Mouse (Mus musculus) gastrocnemius, adult 8-10 months (tissue): ENCODE measurements around the gene Hivep2. TPM values are rescaled to one million over a fixed set of nuclear protein-coding genes. Genes with fewer than 3 reads are reported as not detected.

ENCODE experiments used
- DNase-seq, 2 experiments: peaks; one replicate each; pipeline ENCODE4 v3.0.0; 2022; ENCODE audit warnings: low spot score in 2 of 2
- total RNA-seq, 4 experiments: library from RNA; stranded (reverse); gene quantifications; 2 replicates each; pipeline ENCODE4 v1.2.4; 2022

Gene Hivep2
- total RNA-seq, 4 experiments from 2014 or later, result 41.4 to 60.4 (median 54.1) TPM

DNA sequence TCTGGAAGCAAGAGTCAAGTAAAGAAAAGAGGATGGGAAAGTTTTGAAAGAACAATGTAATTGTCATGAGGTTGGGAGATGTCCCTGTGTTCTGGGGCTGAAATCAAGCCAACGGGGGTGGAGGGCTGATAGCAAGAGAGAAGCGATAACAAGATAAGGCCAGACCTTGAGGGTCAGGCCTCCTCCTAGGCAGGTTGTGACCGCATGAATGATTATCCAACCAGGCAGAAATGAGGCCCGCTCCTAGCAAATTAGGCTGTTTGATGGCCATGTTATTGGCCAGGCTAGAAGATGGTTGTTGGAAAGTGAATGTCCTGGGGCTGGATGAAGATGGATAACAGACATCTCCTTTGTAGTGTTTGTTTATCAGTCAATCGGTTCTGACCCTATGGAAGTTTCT is 5.4 kb downstream of the Hivep2 start:
- DNase-seq, result no peak

DNA sequence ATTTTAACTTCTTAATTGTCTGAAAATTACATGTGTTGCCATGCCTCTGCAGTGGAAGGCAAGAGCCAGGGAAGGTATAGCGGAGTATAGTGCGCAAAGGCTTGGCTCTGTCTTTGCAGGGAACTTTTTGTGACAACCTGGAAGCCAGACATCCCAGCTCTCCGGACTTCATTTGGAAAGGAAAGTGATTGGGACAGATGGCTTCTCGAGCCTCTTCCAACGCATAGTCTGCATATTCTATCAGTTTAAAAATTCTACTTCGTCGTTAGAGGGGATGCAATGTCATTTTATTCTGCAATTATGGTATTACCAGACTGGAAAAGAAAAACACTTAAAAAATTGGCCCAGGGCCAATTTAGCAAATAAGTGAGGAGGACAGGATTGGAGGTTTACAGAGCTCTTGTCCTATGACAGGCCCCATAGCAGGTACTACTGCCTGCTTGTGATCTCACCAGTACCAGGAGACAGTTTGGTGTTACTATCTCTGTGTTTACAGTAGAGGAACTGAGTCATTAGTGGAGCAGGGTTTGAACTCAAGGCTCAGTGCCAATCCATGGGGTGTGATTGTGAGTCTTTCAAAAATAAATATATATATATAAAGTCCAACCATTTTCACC is 7.8 kb downstream of the Hivep2 start:
- no peak for DNase-seq

DNA sequence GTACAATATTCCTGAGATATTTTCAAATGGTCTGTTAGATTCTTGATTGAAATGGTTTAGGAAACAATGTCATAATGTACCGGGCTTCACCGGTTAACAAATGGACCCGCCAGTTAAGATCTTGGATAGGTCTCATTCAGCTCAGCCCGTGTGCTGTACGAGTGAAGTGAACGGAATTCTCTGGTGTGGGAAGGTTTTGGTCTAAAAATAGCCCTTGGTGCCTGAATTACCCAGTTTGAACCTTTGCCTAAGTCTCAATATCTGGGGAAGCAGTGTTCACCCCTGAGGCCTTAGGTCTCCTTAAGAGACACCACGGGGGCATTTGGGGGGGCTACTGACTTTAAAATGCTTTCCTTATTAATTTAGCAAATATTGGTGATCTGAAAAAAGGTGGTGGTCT is 8.6 kb downstream of the Hivep2 start:
- no peak for DNase-seq

DNA sequence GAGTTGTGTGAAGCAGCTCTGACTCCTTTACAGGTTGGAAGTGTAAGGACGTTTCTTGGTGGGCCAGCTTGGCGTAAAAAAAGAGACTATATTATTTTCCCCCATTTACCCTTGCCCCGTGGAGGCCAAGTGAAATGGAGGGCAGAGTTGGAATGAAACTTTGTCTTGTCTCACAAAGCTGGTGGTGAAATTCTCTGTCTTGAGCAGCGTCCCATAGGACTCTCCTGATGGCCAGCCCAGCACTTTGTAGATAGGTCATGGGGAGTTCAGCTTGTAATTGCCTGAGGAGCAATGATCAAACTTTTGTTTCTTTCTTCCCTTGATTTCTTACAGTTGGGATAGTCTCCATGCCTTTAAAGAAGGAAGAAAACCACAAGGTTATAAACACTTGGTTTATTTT is 10.0 kb downstream of the Hivep2 start:
- DNase-seq, result no peak

- DNase-seq, result no peak
These were observed 10.4 kb downstream of the Hivep2 start for GRCm38 (mm10) chr10:13976267-13976666.

- DNase-seq, result no peak
These were observed 16.4 kb downstream of the Hivep2 start for GRCm38 (mm10) chr10:13982271-13982670.

DNA sequence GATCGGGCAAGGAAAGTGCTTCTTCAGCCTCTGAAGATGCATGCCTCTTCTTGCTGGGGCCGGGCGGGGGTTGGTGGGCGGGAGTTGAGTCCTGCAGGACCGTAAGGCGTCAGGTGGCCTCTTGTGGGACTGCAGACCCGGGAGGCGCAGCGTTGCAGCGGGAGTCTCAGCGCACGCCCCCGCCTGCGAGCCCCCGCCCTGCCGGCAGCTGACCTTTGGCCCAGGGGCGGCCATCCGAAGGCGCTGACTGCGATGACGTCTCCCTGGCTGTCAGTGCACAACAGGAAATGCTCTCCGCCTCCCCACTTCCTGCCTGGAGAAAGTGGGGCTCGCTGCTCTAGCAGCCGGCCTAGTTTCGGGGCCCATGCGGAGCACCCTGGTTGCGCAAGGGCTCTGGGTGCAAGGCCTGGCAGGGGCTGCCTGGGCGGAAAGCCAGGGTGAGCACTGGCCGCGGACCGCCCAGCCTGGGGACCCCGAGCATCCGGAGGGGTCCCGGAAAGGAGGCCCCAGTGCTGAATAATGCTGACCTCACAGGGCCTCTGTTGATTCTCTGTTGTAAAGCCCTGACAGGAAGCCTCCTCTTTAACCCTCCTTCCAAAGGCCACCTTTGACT is 17.0 kb downstream of the Hivep2 start:
- DNase-seq, result peak; percentile 64 to 70

- DNase-seq, result no peak
These were observed 17.8 kb downstream of the Hivep2 start for GRCm38 (mm10) chr10:13983631-13984030.

- DNase-seq, result no peak
These were observed 18.4 kb downstream of the Hivep2 start for GRCm38 (mm10) chr10:13984233-13984632.

DNA sequence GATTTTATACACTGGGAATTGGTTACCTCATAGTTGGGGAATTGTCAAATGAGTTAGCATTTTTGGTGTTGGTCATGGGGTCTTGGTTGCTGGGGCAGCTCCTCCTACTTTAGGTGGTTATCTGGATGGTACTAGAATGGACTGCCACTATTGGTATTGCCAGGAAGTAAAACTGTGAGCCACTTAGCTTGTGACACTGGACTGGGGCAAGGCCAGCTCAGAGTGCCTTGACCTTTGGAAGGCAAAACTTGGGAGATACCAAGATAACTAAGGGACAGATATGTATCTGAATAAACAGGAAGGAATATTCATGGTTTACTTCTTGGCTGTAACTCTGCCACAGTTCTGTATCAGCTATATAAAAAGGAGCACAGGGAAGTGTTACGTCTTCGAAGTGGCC is 20.7 kb downstream of the Hivep2 start:
- DNase-seq, result no peak

GRCm38 (mm10) chr10:13987336-13987735 is 21.5 kb downstream of the Hivep2 start:
- no peak for DNase-seq

DNA sequence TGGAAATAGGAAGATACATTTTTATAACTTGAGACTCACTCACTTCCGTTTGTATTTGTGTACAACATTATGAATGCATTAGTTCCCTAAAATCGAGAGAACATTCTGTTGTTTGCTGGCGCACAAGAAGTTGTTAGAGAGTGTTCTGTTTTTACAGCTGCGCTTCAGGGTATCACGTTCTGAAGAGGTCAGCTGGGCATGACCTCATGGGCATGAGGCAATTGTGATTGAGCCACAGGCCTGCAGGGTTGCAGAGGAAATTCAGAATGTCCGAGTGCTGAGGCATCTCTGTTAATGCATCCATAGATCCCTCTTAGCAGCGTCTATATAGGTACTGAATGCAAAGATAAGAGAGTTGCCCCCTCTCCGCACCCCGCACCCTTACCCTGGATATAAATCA is 22.4 kb downstream of the Hivep2 start:
- DNase-seq, result no peak

- no peak for DNase-seq
These were observed 22.9 kb downstream of the Hivep2 start for GRCm38 (mm10) chr10:13988757-13989156.

- no peak for DNase-seq
These were observed 25.0 kb downstream of the Hivep2 start for GRCm38 (mm10) chr10:13990842-13991241.

DNA sequence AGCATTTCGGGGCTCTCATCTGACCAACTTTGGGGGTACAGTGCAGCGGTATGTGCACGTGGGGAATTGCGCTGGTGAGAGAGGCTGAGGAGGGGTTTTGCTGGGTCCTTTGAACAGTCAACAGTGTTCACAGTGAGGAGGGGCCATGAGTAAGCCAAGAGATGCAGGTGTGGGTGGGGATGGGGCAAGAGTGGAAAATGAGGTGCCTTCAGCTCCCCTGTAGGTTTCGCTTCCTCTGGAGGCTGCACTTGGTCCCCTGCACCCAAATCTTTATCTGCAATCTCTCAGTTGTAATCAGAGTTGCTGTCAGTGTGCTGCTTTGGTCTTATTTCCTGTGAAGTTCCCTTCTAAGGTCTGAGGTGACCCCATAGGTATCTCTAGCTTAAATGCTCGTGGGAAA is 27.5 kb downstream of the Hivep2 start:
- no peak for DNase-seq

DNA sequence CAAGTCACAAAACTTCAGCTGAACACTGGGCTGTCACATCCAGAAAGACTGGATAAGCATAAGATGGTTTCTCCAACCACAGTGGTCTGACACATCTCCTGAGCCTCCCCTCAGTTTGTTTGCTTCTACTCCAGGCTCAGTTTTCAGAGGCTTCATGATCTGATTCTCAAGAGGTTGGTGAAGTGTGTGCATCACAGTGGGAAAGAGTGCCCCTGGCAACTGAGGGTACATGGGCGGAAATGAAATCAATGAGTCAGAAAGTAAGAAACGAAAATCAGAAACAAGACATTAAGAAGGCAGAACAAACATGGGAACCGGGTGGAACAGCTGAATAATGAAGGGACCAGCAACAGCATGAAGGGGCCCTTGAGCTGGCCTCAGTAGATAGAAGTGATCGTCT is 31.5 kb downstream of the Hivep2 start:
- DNase-seq, result no peak

DNA sequence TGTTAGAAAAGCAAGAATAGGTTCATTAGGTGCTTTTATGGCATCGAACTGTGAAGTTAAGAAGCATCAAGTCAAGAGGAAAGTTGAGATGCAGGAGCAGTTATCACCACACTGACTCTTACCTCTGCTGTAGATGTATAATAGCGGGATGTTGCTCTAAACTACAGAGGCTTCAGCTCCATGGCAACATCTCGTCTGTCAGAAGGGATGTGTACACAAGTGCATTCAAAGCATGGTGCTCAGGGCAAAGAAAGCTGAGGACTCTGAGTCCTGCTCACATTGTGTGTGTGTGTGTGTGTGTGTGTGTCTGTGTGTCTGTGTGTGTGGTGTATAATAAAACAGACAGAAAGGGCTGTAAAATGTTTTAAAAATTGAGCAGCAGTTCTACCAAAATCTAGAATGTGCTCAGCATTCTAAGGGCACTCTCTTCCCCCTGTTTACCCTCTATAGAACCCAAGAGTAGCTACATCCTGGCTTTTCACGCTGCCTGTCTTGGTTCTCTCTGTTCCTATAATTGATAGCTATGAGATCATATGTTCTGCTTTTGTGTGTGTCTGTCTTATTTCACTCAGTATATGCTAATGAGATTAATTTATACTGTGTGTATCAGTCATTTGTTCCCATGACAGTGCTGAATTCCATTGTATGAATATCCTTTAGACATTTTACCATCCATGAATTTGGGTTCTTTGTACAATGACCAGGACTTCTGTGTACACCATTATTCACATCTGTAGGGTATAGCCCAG is 39.1 kb downstream of the Hivep2 start:
- DNase-seq, result no peak

DNA sequence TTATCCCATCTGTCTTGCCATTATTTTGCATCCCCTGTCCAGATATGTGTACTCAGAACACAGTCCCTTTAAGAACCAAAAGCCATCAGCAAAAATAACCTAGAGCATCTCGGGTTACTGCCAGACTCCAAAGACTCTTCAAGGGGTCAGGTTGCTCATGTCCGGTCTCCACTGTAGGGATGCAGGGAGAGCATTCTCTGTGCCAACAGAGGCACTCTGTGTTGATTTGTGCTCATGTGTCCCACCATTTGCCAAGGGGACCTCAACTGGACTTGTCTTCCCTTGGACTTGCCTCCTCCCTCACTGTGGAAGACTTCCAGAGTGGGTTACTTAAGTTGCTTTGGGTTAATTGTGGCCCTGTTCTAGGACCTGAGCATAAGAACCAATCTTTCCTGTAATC is 43.8 kb downstream of the Hivep2 start:
- peak; percentile 40 to 57 for DNase-seq

GRCm38 (mm10) chr10:14016287-14016970 is 50.6 kb downstream of the Hivep2 start:
- DNase-seq, result no peak

- no peak for DNase-seq
These were observed 51.5 kb downstream of the Hivep2 start for GRCm38 (mm10) chr10:14017338-14017737.

DNA sequence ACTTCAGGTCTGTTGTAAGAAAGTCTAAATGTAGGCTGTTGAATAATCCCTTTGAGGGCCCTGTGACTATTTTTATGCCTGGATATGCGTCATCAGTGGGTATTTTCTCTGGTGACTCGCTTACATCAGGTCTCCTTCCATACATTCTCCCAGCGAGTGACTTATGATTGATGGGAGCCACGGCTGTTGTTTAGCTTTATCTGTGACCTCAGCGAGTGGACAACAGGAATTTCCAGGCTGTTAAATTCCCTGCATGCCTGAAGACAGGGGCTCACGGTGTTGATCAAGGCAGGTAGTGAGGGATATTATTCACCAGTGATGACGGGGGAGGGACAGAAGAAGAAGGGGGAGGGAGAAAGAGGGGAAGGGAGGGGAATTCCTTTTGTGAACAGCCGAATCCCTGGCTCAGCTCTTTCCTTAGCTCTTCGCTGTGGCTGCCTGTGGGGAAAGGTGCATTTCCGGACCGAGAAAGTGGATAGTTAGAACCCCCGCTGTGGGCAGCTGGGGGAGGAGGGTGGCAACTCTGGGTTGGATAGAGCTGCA is 52.0 kb downstream of the Hivep2 start:
- peak; percentile 15 to 26 for DNase-seq

DNA sequence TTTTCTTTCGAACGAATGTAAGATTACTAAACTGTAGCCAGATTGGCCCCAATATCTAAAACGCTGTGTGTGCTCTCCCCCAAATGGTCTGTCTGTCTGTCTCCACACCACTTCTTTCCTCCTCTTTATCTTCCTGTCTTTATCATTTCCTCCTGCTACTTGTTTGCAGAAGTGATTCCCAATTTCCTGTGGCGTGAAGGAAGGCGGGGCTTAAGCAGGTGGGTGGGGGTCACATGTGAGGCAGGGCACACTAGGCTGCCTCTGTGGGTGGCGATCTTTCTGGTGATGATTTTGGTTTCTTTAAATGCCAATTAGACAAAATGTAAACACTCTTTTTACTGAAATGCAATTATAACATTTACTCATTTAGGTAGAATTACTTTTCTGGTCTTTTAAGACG is 52.8 kb downstream of the Hivep2 start:
- DNase-seq, result no peak
